Mouse (Mus musculus) kidney, adult 9 months (tissue): ENCODE data around the gene Cyfip2.

Experiments
- DNase-seq: peaks from one replicate; pipeline ENCODE4 v3.0.0; 2022

Cyfip2 gene

GRCm38 (mm10) chr11:46312523-46313035 lies at the start of gene Cyfip2:
TSS of gene Cyfip2 (minus strand) at chr11:46312859.
- DNase-seq = peak; percentile 75

DNA sequence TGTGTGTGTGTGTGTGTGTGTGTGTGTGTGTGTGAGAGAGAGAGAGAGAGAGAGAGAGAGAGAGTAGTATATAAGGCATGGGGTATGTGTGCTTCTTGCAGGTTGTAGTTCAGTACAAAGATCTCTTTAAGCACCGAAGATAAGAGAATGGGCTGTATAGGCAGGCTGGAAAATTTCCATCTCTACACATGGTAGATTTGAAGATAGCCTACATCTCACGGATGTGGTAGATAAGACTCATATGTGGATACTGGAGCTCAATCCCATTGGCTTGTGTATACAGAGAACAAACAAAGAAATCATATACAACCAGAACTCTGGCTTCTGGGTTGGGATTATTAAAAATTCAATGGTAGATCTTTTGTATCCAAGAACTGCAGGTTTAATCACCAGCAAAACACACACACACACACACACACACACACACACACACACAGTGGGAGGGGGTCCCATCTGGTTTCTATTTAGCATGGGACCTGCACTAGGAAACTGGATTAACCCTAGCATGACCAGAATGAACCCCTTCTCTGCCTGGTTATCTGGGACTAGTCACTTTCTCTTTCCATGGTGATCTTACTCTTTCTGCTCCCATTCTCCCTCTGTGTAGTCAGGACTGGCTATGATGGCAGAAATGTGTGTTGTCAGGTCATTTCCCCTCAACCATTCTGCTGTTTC lies 48.5 kb upstream of the Cyfip2 start:
- DNase-seq = no peak

- DNase-seq = no peak
These were observed 45.7 kb upstream of the Cyfip2 start for GRCm38 (mm10) chr11:46358369-46358768.

DNA sequence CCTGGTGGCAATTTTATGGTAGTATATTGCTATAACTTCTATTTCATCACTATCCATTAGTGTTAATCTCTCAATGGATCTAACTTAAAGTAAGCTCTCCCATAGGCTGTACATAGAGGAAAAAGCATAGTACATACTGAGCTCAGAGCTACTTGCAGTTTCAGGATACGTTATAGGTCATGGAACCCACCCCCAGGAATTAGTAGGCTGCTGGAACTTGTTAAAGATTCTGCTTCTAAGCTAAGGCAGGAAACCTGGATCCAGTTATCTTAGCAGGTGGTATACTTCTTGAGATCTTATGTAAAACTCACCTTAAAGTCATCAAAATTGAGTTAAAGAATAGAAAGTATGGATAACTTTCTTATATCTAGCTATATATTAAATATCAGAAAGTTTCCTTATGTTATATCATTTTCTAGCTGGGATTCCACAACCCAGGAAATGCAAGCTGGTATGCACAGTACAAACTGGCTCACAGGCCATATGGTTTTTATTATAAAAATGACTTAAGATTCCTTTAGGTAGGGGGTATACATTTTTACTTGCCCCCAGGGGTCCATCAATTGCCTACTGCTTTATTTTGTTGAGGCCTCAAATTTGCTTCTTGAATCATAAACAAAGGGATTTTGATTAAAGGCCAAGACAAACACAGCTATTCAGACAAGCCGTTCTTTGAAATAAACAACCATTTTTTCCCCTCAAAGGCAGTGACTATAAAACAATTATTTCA lies 37.2 kb upstream of the Cyfip2 start:
- DNase-seq = no peak

DNA sequence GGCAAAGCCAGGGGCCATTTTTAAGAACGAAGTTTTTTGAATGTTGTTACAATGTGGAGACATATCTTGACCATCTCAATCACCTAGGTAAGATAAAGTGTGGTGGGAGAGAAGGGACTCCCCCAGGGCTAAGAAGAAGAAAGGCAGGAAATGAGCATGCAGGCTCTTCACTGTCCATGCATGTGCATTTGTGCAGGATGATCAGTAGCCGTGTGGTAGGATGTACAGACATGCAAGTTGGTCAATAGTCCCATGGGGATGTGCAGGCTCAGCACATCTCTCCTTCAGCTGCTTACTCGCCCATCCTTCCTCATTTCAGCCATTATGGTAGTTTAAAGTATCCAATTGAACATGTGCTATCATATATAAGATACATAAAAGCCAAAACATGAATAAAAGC lies 35.8 kb upstream of the Cyfip2 start:
- DNase-seq = no peak

- no peak for DNase-seq
These were observed 35.1 kb upstream of the Cyfip2 start for GRCm38 (mm10) chr11:46347756-46348155.

GRCm38 (mm10) chr11:46343886-46344546 lies 31.4 kb upstream of the Cyfip2 start:
- DNase-seq = no peak

DNA sequence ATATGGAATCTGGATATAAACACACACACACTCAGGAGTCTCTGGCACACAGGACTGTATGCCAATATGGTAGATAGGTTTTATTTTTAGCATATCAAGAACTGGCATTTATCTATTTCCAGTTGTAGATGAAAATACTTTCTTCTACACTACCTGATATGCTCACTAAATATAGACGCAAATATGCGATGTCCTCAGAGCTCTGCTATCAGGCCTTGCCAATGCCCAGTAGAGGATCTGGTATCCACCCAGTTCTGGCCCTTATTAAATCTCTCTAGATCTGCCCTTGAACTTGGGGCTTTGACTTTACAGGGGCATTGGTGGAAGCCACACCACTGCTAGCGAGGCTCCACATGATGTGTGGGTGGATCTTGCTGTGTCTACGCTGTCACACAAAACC lies 29.3 kb upstream of the Cyfip2 start:
- no peak for DNase-seq

DNA sequence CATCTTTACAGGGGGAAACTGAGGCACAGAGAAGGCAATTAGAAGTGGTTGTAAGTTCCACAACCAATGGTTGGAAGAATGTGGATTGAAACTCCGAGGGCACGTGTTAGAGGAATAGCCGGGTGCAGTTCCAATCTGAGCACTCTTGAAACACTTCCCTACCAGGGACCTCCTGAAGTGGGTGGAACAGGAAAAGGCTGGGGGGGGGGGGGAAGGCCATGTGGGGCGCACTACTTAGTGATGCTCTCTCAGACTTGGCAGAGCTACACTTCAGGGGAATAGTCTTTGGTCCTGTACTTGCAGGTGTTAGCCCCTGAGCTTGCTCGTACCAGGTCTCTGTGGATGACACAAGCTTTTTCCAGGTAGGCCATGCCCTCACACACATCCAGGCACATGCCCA lies 23.4 kb upstream of the Cyfip2 start:
- no peak for DNase-seq

GRCm38 (mm10) chr11:46332217-46332616 lies 19.6 kb upstream of the Cyfip2 start:
- no peak for DNase-seq

- no peak for DNase-seq
These were observed 13.8 kb upstream of the Cyfip2 start for GRCm38 (mm10) chr11:46326271-46327015.

DNA sequence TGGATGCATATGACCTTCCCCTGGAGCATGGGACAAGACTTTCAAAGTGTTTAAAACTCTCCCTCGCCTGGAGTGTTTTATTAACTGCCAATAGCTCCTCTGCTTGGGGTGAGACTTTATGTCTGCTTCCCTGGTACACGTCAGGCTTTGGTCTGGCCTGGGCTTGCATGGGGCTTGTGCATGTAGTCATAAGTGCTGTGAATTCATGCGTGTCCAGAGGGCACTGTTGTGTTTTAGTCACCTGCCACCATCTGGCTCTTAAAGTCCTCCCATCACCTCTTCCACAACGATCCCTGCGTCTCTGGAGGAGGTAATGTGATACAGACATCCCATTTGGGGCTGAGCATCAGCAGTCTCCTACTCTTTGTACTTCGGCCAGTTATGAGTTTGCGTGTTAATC lies 8.9 kb upstream of the Cyfip2 start:
- DNase-seq = no peak

DNA sequence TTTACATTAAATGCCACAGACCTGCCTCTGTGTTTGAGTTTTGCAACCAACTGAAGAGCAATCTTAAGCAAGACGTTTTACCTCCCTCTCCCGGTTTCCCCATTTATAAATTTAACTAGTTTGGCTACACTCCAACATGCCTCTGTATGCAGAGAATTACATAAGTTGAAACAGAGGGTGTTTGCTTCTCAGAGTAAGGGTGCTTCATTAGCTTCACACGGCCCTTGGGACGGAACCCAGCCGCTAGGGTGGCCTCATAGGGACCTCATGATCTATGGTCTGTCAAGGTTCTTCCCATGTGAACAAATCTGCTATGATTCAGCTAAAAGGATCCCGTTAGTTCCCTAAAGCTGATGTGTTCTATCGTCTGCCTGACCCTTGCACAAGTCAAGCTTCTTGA lies 1.9 kb upstream of the Cyfip2 start:
- DNase-seq = no peak

- DNase-seq = no peak
These were observed 1.2 kb upstream of the Cyfip2 start for GRCm38 (mm10) chr11:46313851-46314250.

GRCm38 (mm10) chr11:46311703-46312522 lies 746 bp downstream of the Cyfip2 start:
- DNase-seq = peak; percentile 59

- peak; percentile 43 for DNase-seq
These were observed 1.4 kb downstream of the Cyfip2 start for GRCm38 (mm10) chr11:46311181-46311702.

DNA sequence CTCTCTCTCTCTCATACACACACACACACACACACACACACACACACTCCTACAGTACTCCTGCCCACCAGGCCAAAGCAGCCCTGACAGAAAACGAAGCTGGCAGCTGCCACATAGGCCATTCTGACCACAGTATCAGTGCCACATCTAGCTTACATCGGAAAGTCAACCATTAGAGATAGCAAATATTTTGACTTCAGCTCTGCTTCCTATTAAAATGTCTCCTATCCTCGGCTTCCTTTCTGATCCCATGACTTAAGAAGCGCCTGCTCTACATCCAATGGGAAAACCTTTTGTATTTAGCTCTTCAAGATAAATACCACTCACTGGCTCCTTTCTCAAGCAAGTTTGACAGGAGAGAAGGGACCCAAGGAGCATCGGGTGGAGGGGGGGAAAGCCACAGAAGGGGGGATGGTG lies 2.0 kb downstream of the Cyfip2 start:
- no peak for DNase-seq

DNA sequence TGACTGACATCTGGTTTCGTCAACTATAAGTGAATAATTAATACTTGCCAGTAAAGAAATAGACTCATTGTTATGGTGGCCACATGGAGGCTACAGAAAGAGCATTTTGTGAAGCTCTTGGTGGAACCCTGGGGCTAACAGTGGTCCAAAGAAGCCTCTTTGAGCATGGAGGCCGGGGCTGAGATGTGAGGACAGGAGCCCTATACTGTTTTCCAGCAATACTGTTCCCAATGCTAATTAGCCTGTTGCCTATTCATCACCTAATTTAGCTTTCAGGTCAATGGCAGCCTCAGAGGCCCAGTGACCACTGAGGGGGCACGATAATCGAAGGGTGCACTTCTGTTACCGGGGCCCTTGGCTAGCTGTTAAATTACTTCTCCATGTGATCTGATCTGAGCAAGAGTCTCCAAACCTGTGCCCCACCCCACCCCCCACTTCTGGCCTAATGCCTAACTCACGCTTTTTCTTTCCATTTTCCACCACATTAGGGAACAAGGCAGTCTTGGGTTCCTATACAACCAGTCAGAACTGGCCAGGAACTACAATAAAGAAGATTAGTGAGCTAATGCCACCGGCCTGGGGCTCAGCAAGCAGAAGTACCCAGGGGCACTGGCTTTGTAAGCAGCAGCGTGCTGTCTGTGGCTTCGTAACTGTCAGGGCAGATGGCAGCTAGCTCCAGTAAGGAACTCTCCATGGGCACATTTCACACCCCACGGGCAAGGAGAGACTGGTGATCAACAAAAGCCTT lies 2.7 kb downstream of the Cyfip2 start:
- peak; percentile 46 for DNase-seq

DNA sequence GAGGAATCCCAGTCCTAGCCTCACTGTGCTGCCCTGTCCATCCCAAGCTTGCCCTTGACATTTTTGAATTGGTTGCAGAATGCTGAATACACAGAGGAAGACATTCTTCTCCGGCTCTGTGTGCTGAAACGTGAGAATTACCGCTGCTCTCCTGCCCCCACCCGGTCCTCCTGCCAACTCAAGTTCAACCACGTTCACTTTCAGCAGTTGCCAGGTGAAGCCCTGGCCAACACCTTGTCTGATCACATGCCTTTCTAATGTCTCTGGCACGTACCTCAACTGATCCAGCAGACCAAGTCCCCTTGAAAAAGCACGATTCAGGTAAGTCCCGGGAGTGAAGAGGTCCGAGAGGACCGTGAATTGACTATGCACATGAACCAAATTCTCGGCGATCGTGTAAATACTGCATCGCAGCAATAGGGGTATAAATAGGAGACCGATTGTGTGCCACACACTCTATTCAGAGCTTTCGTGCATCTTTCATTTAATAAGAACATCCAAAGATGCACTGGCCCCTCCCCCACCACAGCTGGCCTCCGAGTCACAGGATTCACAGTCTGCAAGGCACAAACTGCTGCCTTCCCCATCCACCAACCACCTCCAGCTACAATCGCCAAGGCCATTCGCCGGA lies 3.4 kb downstream of the Cyfip2 start:
- DNase-seq = peak; percentile 86

DNA sequence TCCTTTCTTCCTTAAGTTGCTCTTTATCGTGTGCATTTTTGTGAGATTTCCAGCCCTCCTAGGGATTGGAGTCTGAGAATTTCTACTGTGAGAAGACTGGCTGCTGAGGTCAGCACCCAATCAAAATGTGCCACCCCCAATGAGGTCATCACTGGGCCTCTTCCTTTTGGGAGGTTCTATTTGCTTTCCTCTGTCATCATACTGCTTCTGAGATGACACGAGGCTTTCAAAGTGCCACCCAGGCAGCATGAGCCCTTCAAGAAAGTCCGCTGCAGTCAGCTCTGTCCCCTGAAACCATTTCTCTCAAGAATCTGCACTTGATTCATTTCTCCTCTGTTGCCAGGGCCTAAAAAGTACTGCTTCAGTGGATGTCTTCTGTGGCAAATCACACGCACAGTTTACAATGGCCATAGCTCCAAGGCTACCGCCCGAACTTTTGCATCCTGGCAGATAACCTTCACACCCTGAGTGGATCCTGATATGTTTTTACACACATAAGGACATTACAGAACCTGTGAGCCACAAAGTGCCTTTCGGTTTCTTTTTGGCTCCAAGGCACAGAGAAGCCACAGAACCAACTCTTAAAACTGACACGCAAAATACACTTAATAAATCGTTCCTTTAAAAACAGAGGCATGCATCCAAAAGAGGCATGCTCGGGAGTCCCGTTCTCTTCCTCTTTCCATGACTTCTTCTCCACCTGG lies 4.2 kb downstream of the Cyfip2 start:
- no peak for DNase-seq
